Mouse (Mus musculus) sigmoid colon, adult 10 weeks (tissue): Measurements from ENCODE around the gene C130032M10Rik. TPM values are rescaled to one million over a fixed set of nuclear protein-coding genes. Genes with fewer than 3 reads are reported as not detected.

Experiments
- polyA plus RNA-seq: library from polyadenylated mRNA; stranded (reverse); fragments of 350-450 nt; fragmentation: Illumina TruSeq; extraction: RNeasy Lipid Tissue Mini Kit (QIAGEN cat#74804); gene quantifications from one replicate; pipeline ENCODE4 v1.2.3, GENCODE M21; 2014; ENCODE audit warnings: low read depth, low replicate concordance

Gene C130032M10Rik
- not detected for polyA plus RNA-seq

DNA sequence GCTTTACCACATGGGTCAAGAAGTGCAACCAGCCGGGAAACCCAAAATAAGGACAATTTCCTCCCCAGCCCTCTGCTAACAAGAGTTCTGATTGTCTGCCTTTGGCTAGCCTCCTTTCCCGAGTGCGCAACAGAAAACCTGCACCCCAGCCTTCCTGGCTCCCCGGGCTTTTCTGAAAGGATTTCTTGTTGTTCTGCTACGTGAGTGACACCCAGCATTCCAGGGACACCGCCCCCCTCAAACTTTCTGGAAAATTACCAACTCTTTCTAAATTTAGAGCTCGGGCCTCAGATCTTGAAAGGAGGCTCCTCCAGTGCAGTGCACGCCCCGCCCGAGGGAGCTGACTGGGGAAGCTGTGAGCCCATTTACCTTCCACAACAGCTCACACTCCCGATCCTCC is at the start of gene C130032M10Rik:
C130032M10Rik (plus strand) TSS at position 334 of the 400 bp plus-strand sequence.

GRCm38 (mm10) chr9:114504816-114505215 is 10.7 kb upstream of the C130032M10Rik start, which contains the start of gene Ccr4:
Gene Ccr4 (minus strand): TSS chr9:114504916.

GRCm38 (mm10) chr9:114563761-114564606 is 48.5 kb downstream of the C130032M10Rik start, which contains the start of gene Trim71:
Gene Trim71 (minus strand): TSS chr9:114564369.

Other genes with a start within 250 kb of the C130032M10Rik start
- gene Bcl2a1c, start 185.6 kb upstream of the C130032M10Rik start, polyA plus RNA-seq, result not detected
- 11.4 TPM for gene Crtap, start 125.0 kb upstream of the C130032M10Rik start, polyA plus RNA-seq
- 17.9 TPM for gene Glb1, start 114.6 kb upstream of the C130032M10Rik start, polyA plus RNA-seq
- 1.8 TPM for gene Tmppe, start 114.6 kb upstream of the C130032M10Rik start, polyA plus RNA-seq
- gene Ccr4, start 10.8 kb upstream of the C130032M10Rik start, polyA plus RNA-seq, result not detected
- gene Trim71, start 48.7 kb downstream of the C130032M10Rik start, polyA plus RNA-seq, result not detected
- 37.3 TPM for gene Cnot10, start 124.5 kb downstream of the C130032M10Rik start, polyA plus RNA-seq
- gene Dync1li1, start 173.1 kb downstream of the C130032M10Rik start, polyA plus RNA-seq, result 47.7 TPM
- 141 TPM for gene Cmtm6, start 215.4 kb downstream of the C130032M10Rik start, polyA plus RNA-seq